In genomic region chr7:66427437-66428161, GRCm38 (mm10) we compare ENCODE assay signal across 8 mouse cellular contexts. TPM values are rescaled to one million over a fixed set of nuclear protein-coding genes. Genes with fewer than 3 reads are reported as not detected.
DNase-seq lines count a peak whose midpoint lies in the region; ATAC-seq and TF ChIP-seq lines count a peak whose summit lies in the region.

Gene Aldh1a3 (minus strand): TSS chr7:66427517.

- TF ChIP-seq EP300 in ES-Bruce4 (IDR thresholded peaks at IDR 0.05; ENCODE audit: insufficient read depth, low read depth, low read length), result no peak

- H3K4me1 ChIP-seq in ES-Bruce4 (ENCODE audit: control insufficient read depth, insufficient read depth, low read length), result no peaks in the 10 kb centered on the region
- peaks cover 14% of the 10 kb centered on the region for H3K4me1 ChIP-seq in forebrain, embryonic 13.5 days
- peaks cover 21% of the 10 kb centered on the region for H3K4me1 ChIP-seq in limb, embryonic 15.5 days
- H3K4me1 ChIP-seq in neural tube, embryonic 13.5 days (replicated peaks), result peaks cover 16% of the 10 kb centered on the region

- peaks cover 7% of the 10 kb centered on the region; the same call in 1 of the 2 replicates for H3K27me3 ChIP-seq in ES-Bruce4 (ENCODE audit: control insufficient read depth, insufficient read depth, low read length, poor library complexity, severe bottlenecking)
- peaks cover 61% of the 10 kb centered on the region for H3K27me3 ChIP-seq in forebrain, embryonic 13.5 days
- H3K27me3 ChIP-seq in limb, embryonic 15.5 days, result peaks cover 56% of the 10 kb centered on the region
- peaks cover 74% of the 10 kb centered on the region for H3K27me3 ChIP-seq in neural tube, embryonic 13.5 days

- peak; percentile 83 for DNase-seq in ZHBTc4 (ENCODE audit: low read depth, low spot score)
- no peak for DNase-seq in c-Kit-positive CD71-positive TER-119-positive erythroid progenitor cells, embryonic 14.5 days (ENCODE audit: low spot score)
- no peak for DNase-seq in layer of hippocampus, postnatal 14 days (ENCODE audit: low spot score in 2 of 2)

- no peaks in the 10 kb centered on the region for H3K36me3 ChIP-seq in ES-Bruce4 (ENCODE audit: control insufficient read depth, insufficient read depth, low read length, poor library complexity, severe bottlenecking)
- H3K36me3 ChIP-seq in forebrain, embryonic 13.5 days (ENCODE audit: poor library complexity, severe bottlenecking), result no peaks in the 10 kb centered on the region
- no peaks in the 10 kb centered on the region for H3K36me3 ChIP-seq in limb, embryonic 15.5 days
- H3K36me3 ChIP-seq in neural tube, embryonic 13.5 days, result no peaks in the 10 kb centered on the region

- ATAC-seq in forebrain, embryonic 13.5 days, result peak; percentile 81
- peak; percentile 43 to 52 for ATAC-seq in hematopoietic stem cell, adult 5-6 weeks (replicated peaks in 1 of 2; ENCODE audit: insufficient read depth in 1 of 2, low FRiP score in 2 of 2, low TSS enrichment in 1 of 2, low read depth in 1 of 2, poor library complexity in 2 of 2, severe bottlenecking in 2 of 2)
- peak; percentile 58; the same call in 1 of the 2 replicates for ATAC-seq in limb, embryonic 15.5 days (ENCODE audit: insufficient number of reproducible peaks, low FRiP score, low TSS enrichment, low read depth)
- peak; percentile 81 for ATAC-seq in neural tube, embryonic 13.5 days (ENCODE audit: low read depth)

- TF ChIP-seq CTCF in ES-Bruce4 (IDR thresholded peaks at IDR 0.05; ENCODE audit: low read depth, low read length), result no peak

- peak within 1 kb of the TSS; percentile 95 for H3K4me2 ChIP-seq in forebrain, embryonic 13.5 days
- H3K4me2 ChIP-seq in limb, embryonic 15.5 days, result peak within 1 kb of the TSS; percentile 97
- H3K4me2 ChIP-seq in neural tube, embryonic 13.5 days, result peak within 1 kb of the TSS; percentile 92

- peak within 1 kb of the TSS; percentile 64 for H3K4me3 ChIP-seq in ES-Bruce4 (ENCODE audit: low read depth, low read length)
- H3K4me3 ChIP-seq in forebrain, embryonic 13.5 days, result peak within 1 kb of the TSS; percentile 52
- peak within 1 kb of the TSS; percentile 50 for H3K4me3 ChIP-seq in limb, embryonic 15.5 days
- H3K4me3 ChIP-seq in neural tube, embryonic 13.5 days, result peak within 1 kb of the TSS; percentile 49

- peak within 1 kb of the TSS; percentile 35 for H3K9ac ChIP-seq in ES-Bruce4 (ENCODE audit: low read depth, poor library complexity, severe bottlenecking)
- H3K9ac ChIP-seq in forebrain, embryonic 13.5 days, result peak within 1 kb of the TSS; percentile 58
- 0 out of 2 replicates have a peak within 1 kb of the TSS, but pooled peaks have one; percentile 27 for H3K9ac ChIP-seq in limb, embryonic 15.5 days
- peak within 1 kb of the TSS; percentile 35 for H3K9ac ChIP-seq in neural tube, embryonic 13.5 days

- under 1% methylated on average over 54 of the region's 56 CpGs for WGBS in forebrain, embryonic 13.5 days
- 1% methylated on average over 43 of the region's 56 CpGs for WGBS in limb, embryonic 15.5 days
- under 1% methylated on average over 56 of the region's 56 CpGs for WGBS in neural tube, embryonic 13.5 days

- no peak within 1 kb of the TSS for H3K27ac ChIP-seq in ES-Bruce4 (ENCODE audit: insufficient read depth, low read length)
- no peak within 1 kb of the TSS for H3K27ac ChIP-seq in forebrain, embryonic 13.5 days
- no peak within 1 kb of the TSS for H3K27ac ChIP-seq in limb, embryonic 15.5 days
- no peak within 1 kb of the TSS for H3K27ac ChIP-seq in neural tube, embryonic 13.5 days (replicated peaks)

- no peak for TF ChIP-seq POLR2A in ES-Bruce4 (IDR thresholded peaks at IDR 0.05; ENCODE audit: insufficient read depth, low read length)

- no peaks in the 10 kb centered on the region for H3K9me3 ChIP-seq in ES-Bruce4 (replicated peaks; ENCODE audit: control insufficient read depth, insufficient read depth, low read length, poor library complexity, severe bottlenecking)
- no peaks in the 10 kb centered on the region for H3K9me3 ChIP-seq in forebrain, embryonic 13.5 days (replicated peaks)
- no peaks in the 10 kb centered on the region for H3K9me3 ChIP-seq in limb, embryonic 15.5 days
- H3K9me3 ChIP-seq in neural tube, embryonic 13.5 days, result no peaks in the 10 kb centered on the region

RNA-seq across cellular contexts. Expression of gene Aldh1a3, which starts in this region (rescaled TPM):
- 1.6 and 2.0 TPM in 2 replicates for polyA plus RNA-seq in ES-Bruce4 (2011; ENCODE audit: insufficient read depth, insufficient read length, low read depth, missing spikeins)
- polyA plus RNA-seq in forebrain, embryonic 13.5 days (2015; fragmentation: Nextera tagmentation; extraction: Ambion mirVana), result 3.4 and 4.6 TPM in 2 replicates
- total RNA-seq in hematopoietic stem cell, adult 5-6 weeks (2017), result not detected in 2 replicates
- polyA plus RNA-seq in limb, embryonic 15.5 days (2015; fragmentation: Nextera tagmentation; extraction: Ambion mirVana), result 9.4 TPM in 2 replicates
- 1.5 and 2.9 TPM in 2 replicates for polyA plus RNA-seq in neural tube, embryonic 13.5 days (2015; fragmentation: Nextera tagmentation; extraction: Ambion mirVana)
- 1 to 10 TPM; 1.6 TPM for total RNA-seq in layer of hippocampus, postnatal 14 days (2021)

Comparison
In these comparisons a context has a peak if more than half of its experiments do, and no peak if none do; other contexts are left out.
1. Peak in ATAC-seq in hematopoietic stem cell, adult 5-6 weeks; RNA of the gene not detected or under 1 TPM.